Mouse (Mus musculus) brown adipose tissue, adult 24 weeks (tissue): Measurements from ENCODE around the gene Nphp3. TPM values are rescaled to one million over a fixed set of nuclear protein-coding genes. Genes with fewer than 3 reads are reported as not detected.

Experiments used
- H3K27ac ChIP-seq: fragments of 200-500 bp; replicated peaks from 2 replicates; pipeline ENCODE4 v1.5.1; 2012; ENCODE audit warnings: low read depth, mild to moderate bottlenecking, low read length
- H3K4me1 ChIP-seq: fragments of 200-500 bp; 2 replicates; pipeline ENCODE4 v1.6.1; 2012; ENCODE audit warnings: low read length, mixed read lengths; ENCODE audit not compliant: control insufficient read depth, insufficient read depth, insufficient read length
- H3K4me3 ChIP-seq: fragments of 200-500 bp; 2 replicates; pipeline ENCODE4 v1.5.1; 2012; ENCODE audit warnings: low read depth, mild to moderate bottlenecking, low read length, moderate library complexity; ENCODE audit not compliant: insufficient read depth
- polyA plus RNA-seq: library from polyadenylated mRNA; stranded (reverse); fragments of >200 nt; gene quantifications from 2 replicates; pipeline ENCODE4 v1.2.4, GENCODE M21; 2012; ENCODE audit not compliant: missing spikeins, insufficient read depth, insufficient read length

The Nphp3 gene
- polyA plus RNA-seq, 1 experiment, result 0.79 TPM

- Histone ChIP-seq H3K4me1 (peaks cover 2% of the 10 kb centered on the region; the same call in 1 of the 2 replicates), H3K27ac (0 out of 2 replicates have a peak overlapping the region, but pooled peaks have one; percentile 42), H3K4me3 (no peak overlapping the region)
These were observed 86.2 kb downstream of the Nphp3 start for GRCm38 (mm10) chr9:104088555-104088954.

DNA sequence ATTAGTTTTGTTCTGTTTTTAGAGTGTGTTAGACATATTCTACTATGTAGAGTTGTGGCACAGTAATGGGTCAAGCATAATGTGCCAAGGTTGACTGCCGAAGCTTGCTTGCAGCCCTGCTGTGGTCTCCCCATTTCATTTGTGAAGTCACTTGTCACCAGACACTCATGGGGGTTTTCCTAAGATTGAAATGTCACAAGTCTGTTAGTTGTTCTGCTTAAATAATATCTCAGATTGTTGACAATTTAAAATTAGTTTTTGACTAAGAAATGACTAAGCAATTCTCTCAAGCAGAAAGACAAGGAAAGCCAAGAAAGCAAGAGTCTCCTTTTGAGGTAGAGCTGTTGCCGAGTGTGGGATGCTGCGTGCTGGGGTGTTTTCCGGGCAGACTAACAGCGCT is 90.6 kb downstream of the Nphp3 start:
- H3K4me1 ChIP-seq, result peaks cover 2% of the 10 kb centered on the region; the same call in 1 of the 2 replicates
- H3K27ac ChIP-seq, result no peak overlapping the region
- H3K4me3 ChIP-seq, result no peak overlapping the region

Other genes with a start within 250 kb of the Nphp3 start
- gene Tmem108, start 240.7 kb upstream of the Nphp3 start, polyA plus RNA-seq, result not detected in 2 replicates
- gene Gm28305, start 38.1 kb downstream of the Nphp3 start, polyA plus RNA-seq, result not detected in 2 replicates
- gene Uba5, start 60.6 kb downstream of the Nphp3 start, polyA plus RNA-seq, result 15.2 and 21.2 TPM in 2 replicates
- gene Acad11, start 60.8 kb downstream of the Nphp3 start, polyA plus RNA-seq, result 115 and 150 TPM in 2 replicates
- gene Ackr4, start 124.4 kb downstream of the Nphp3 start, polyA plus RNA-seq, result not detected in 2 replicates